Mouse (Mus musculus): ENCODE data around the gene Dnhd1. TPM values are rescaled to one million over a fixed set of nuclear protein-coding genes. Genes with fewer than 3 reads are reported as not detected.

Dnhd1 gene
- polyA plus RNA-seq, 1 experiment, result 0.68 TPM

GRCm38 (mm10) chr7:105621646-105622292, 28.9 kb upstream of the Dnhd1 start:
- TF ChIP-seq USF1 (IDR thresholded peaks at IDR 0.05; ENCODE audit: low read depth) (no peak), TCF12 (IDR thresholded peaks at IDR 0.05; ENCODE audit: insufficient read depth, poor library complexity, severe bottlenecking) (no peak), MYOG (IDR thresholded peaks at IDR 0.05; ENCODE audit: control insufficient read depth in 1 of 3, insufficient read depth in 1 of 3, insufficient read length in 2 of 3, low read depth in 2 of 3) (no peak), POLR2A (IDR thresholded peaks at IDR 0.05; ENCODE audit: insufficient read length, low read depth) (no peak), POLR2AphosphoS2 (IDR thresholded peaks at IDR 0.05; ENCODE audit: insufficient read length, low read depth) (no peak), MYOD1 (IDR thresholded peaks at IDR 0.05; ENCODE audit: control insufficient read depth in 1 of 3, insufficient read length in 2 of 3, low read depth in 2 of 3) (no peak), TCF3 (IDR thresholded peaks at IDR 0.05; ENCODE audit: insufficient read length, low read depth) (no peak), MAX (IDR thresholded peaks at IDR 0.05; ENCODE audit: low read depth) (no peak), REST (IDR thresholded peaks at IDR 0.05; ENCODE audit: insufficient read depth, insufficient read length) (no peak), SRF (IDR thresholded peaks at IDR 0.05; ENCODE audit: control insufficient read depth, insufficient read length, low read depth) (no peak), E2F4 (IDR thresholded peaks at IDR 0.05; ENCODE audit: insufficient read depth) (no peak), CEBPB (IDR thresholded peaks at IDR 0.05; ENCODE audit: insufficient read depth, poor library complexity, severe bottlenecking) (no peak)
- Histone ChIP-seq H3K27me3 (ENCODE audit: control insufficient read depth, insufficient read depth, insufficient read length) (no peaks in the 10 kb centered on the region), H3K4me2 (ENCODE audit: low read depth) (peak overlapping the region; percentile 81)

DNA sequence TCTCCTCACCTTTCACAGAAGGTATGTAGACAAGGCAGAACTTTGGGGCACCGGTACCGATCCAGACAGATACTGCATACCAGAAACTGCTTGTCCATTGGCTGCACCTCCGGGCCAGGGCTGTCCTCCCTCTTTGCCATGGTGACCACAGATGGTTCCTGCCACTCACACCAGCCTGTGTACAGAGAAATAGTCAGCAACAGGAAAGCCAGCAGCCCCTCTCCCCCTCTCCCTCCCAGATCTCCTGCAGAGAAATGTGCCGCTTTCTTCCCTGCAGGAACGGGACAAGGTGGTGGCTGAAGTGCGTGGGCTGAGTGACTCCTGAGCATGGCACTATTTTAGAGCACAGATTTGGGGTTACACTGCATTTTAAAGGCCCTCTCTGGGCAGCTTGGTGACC, 25.2 kb upstream of the Dnhd1 start:
- Histone ChIP-seq H3K79me2 (ENCODE audit: control insufficient read depth, insufficient read depth) (peaks cover 40% of the 10 kb centered on the region), H3K27me3 (ENCODE audit: control insufficient read depth, insufficient read depth, insufficient read length) (no peaks in the 10 kb centered on the region), H3ac (ENCODE audit: control insufficient read depth, insufficient read length) (no peak overlapping the region), H3K4me2 (ENCODE audit: low read depth) (no peak overlapping the region), H3K36me3 (ENCODE audit: control insufficient read depth, insufficient read depth) (peaks cover 26% of the 10 kb centered on the region), H3K4me3 (no peak overlapping the region)
- TF ChIP-seq MAX (IDR thresholded peaks at IDR 0.05; ENCODE audit: low read depth) (no peak), SRF (IDR thresholded peaks at IDR 0.05; ENCODE audit: control insufficient read depth, insufficient read length, low read depth) (no peak), POLR2A (IDR thresholded peaks at IDR 0.05; ENCODE audit: insufficient read length, low read depth) (no peak), REST (IDR thresholded peaks at IDR 0.05; ENCODE audit: insufficient read depth, insufficient read length) (no peak)

More at GRCm38 (mm10) chr7:105621646-105622292, 28.9 kb upstream of the Dnhd1 start:
- Histone ChIP-seq H3K79me2 (ENCODE audit: control insufficient read depth, insufficient read depth) (peaks cover 7% of the 10 kb centered on the region), H3ac (ENCODE audit: control insufficient read depth, insufficient read length) (no peak overlapping the region), H3K36me3 (ENCODE audit: control insufficient read depth, insufficient read depth) (peaks cover 35% of the 10 kb centered on the region), H3K4me3 (peak overlapping the region; percentile 1)

GRCm38 (mm10) chr7:105628633-105629032, 22.0 kb upstream of the Dnhd1 start:
- no peak overlapping the region for H3K4me3 ChIP-seq
- TF ChIP-seq TCF12 (IDR thresholded peaks at IDR 0.05; ENCODE audit: insufficient read depth, poor library complexity, severe bottlenecking), result no peak
- no peak for TF ChIP-seq E2F4 (IDR thresholded peaks at IDR 0.05; ENCODE audit: insufficient read depth)
- no peak for TF ChIP-seq SRF (IDR thresholded peaks at IDR 0.05; ENCODE audit: control insufficient read depth, insufficient read length, low read depth)
- TF ChIP-seq REST (IDR thresholded peaks at IDR 0.05; ENCODE audit: insufficient read depth, insufficient read length), result no peak
- TF ChIP-seq POLR2AphosphoS2 (IDR thresholded peaks at IDR 0.05; ENCODE audit: insufficient read length, low read depth), result peak; percentile 10
- no peak for TF ChIP-seq POLR2A (IDR thresholded peaks at IDR 0.05; ENCODE audit: insufficient read length, low read depth)
- H3K36me3 ChIP-seq (ENCODE audit: control insufficient read depth, insufficient read depth), result peaks cover 18% of the 10 kb centered on the region
- H3ac ChIP-seq (ENCODE audit: control insufficient read depth, insufficient read length), result no peak overlapping the region
- H3K27me3 ChIP-seq (ENCODE audit: control insufficient read depth, insufficient read depth, insufficient read length), result no peaks in the 10 kb centered on the region
- H3K4me2 ChIP-seq (ENCODE audit: low read depth), result peak overlapping the region; percentile 70
- peaks cover 65% of the 10 kb centered on the region for H3K79me2 ChIP-seq (ENCODE audit: control insufficient read depth, insufficient read depth)

GRCm38 (mm10) chr7:105632551-105632972, 18.1 kb upstream of the Dnhd1 start:
- peak overlapping the region; percentile 88 for H3K4me2 ChIP-seq (ENCODE audit: low read depth)
- peaks cover 50% of the 10 kb centered on the region for H3K79me2 ChIP-seq (ENCODE audit: control insufficient read depth, insufficient read depth)
- H3K4me3 ChIP-seq, result peak overlapping the region; percentile 76
- TF ChIP-seq USF1 (IDR thresholded peaks at IDR 0.05; ENCODE audit: low read depth) (no peak), REST (IDR thresholded peaks at IDR 0.05; ENCODE audit: insufficient read depth, insufficient read length) (no peak), CEBPB (IDR thresholded peaks at IDR 0.05; ENCODE audit: insufficient read depth, poor library complexity, severe bottlenecking) (no peak), MYOG (IDR thresholded peaks at IDR 0.05; ENCODE audit: control insufficient read depth in 1 of 3, insufficient read depth in 1 of 3, insufficient read length in 2 of 3, low read depth in 2 of 3) (no peak), SRF (IDR thresholded peaks at IDR 0.05; ENCODE audit: control insufficient read depth, insufficient read length, low read depth) (no peak), TCF3 (IDR thresholded peaks at IDR 0.05; ENCODE audit: insufficient read length, low read depth) (no peak), MYOD1 (IDR thresholded peaks at IDR 0.05; ENCODE audit: control insufficient read depth in 1 of 3, insufficient read length in 2 of 3, low read depth in 2 of 3) (no peak), POLR2A (IDR thresholded peaks at IDR 0.05; ENCODE audit: insufficient read length, low read depth) (no peak), POLR2AphosphoS2 (IDR thresholded peaks at IDR 0.05; ENCODE audit: insufficient read length, low read depth) (no peak), MAX (IDR thresholded peaks at IDR 0.05; ENCODE audit: low read depth) (no peak), TCF12 (IDR thresholded peaks at IDR 0.05; ENCODE audit: insufficient read depth, poor library complexity, severe bottlenecking) (no peak), E2F4 (IDR thresholded peaks at IDR 0.05; ENCODE audit: insufficient read depth) (no peak)
- H3K36me3 ChIP-seq (ENCODE audit: control insufficient read depth, insufficient read depth), result peaks cover 4% of the 10 kb centered on the region
- peak overlapping the region; percentile 71 for H3ac ChIP-seq (ENCODE audit: control insufficient read depth, insufficient read length)
- no peaks in the 10 kb centered on the region for H3K27me3 ChIP-seq (ENCODE audit: control insufficient read depth, insufficient read depth, insufficient read length)
